Mouse (Mus musculus) liver, embryonic 12.5 days (tissue): ENCODE measurements at regions not wholly inside any gene's neighbourhood (a gene's known extent, or its start where the extent isn't known, plus 50 kb on each side); places are given as distances from the start of the nearest gene placed in this dataset.

Experiments used
- ATAC-seq: fragments of 200-750 bp; cut with Nextera tagmentation; 2 replicates; pipeline ENCODE4 v1.8.0; 2017; ENCODE audit warnings: moderate number of reproducible peaks, mild to moderate bottlenecking, moderate library complexity
- H3K27ac ChIP-seq: fragments of 300-500 bp; sonication (generic); 2 replicates; pipeline ENCODE4 v1.5.1; 2016; ENCODE audit warnings: mild to moderate bottlenecking
- H3K27me3 ChIP-seq: fragments of 300-500 bp; sonication (generic); replicated peaks from 2 replicates; pipeline ENCODE4 v1.6.1; 2016; ENCODE audit warnings: mild to moderate bottlenecking, moderate library complexity
- H3K36me3 ChIP-seq: fragments of 300-500 bp; sonication (generic); 2 replicates; pipeline ENCODE4 v1.6.1; 2016; ENCODE audit warnings: mild to moderate bottlenecking, moderate library complexity
- H3K4me1 ChIP-seq: fragments of 300-500 bp; sonication (generic); 2 replicates; pipeline ENCODE4 v1.6.1; 2016
- H3K4me2 ChIP-seq: fragments of 300-500 bp; sonication (generic); 2 replicates; pipeline ENCODE4 v1.6.1; 2016; ENCODE audit warnings: mild to moderate bottlenecking, moderate library complexity
- H3K4me3 ChIP-seq: fragments of 300-500 bp; sonication (generic); 2 replicates; pipeline ENCODE4 v1.5.1; 2016; ENCODE audit warnings: mild to moderate bottlenecking, moderate library complexity
- H3K9ac ChIP-seq: fragments of 300-500 bp; sonication (generic); 2 replicates; pipeline ENCODE4 v1.6.1; 2016; ENCODE audit warnings: mild to moderate bottlenecking, moderate library complexity
- H3K9me3 ChIP-seq: fragments of 300-500 bp; sonication (generic); replicated peaks from 2 replicates; pipeline ENCODE4 v1.6.1; 2016; ENCODE audit warnings: mild to moderate bottlenecking, moderate library complexity
- WGBS: fragments of 180-500 bp; shearing (Covaris S2); methylation state at CpG from one replicate; pipeline ENCODE4 v1.1.7; 2016; ENCODE audit not compliant: insufficient replicate concordance; 5-methylcytosine and 5-hydroxymethylcytosine counted together

DNA sequence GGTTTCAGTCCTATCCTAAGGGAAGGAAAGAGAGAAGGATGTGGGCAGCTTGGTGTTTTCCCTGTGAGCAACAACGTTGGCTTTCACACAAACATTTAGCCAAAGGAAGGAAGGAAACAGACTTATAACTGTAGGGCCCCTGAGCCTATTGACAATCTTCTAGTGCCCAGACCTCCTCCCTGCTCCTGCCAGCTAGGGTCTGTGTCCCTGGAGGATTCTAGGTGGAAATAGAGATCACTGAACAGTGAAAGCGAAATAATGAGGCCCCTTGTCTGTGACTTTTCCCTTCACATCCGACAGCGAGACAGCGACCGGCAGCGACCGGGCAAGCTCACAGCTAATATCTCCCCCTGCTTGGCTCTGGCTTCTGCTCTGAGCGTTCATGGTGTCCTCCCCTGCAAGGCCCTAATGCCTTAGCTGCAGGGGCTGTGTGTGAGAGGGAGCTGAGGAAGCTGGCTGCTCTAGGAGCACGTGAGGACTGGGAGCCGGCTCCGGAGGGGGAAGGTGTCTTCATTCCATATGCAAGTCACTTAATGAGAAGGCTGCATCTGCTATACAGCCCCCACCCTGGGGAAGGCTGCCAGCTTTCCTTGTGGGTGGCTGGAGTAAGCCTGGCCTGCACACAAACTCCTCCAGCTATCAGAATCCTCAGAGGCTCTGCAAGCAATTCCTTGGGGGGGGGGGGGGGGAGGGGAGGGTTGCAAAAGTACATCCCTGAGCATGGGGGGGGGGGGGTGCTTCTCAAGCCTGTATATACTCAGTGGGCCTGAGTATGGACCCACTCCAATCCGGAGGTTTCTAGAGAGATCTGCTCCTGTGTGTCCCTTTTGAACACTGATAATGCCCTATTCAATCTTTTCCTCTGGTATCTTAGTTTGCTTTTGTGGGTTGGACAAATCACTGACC is 61.7 kb upstream of the Opcml start:
- 12% methylated on average over 13 of the region's 13 CpGs for WGBS
- no peaks in the 10 kb centered on the region for H3K36me3 ChIP-seq
- no peaks in the 10 kb centered on the region; the same call in 1 of the 2 replicates for H3K27me3 ChIP-seq
- no peaks in the 10 kb centered on the region for H3K9me3 ChIP-seq
- no peak overlapping the region for H3K9ac ChIP-seq
- no peak overlapping the region for H3K4me2 ChIP-seq
- H3K4me3 ChIP-seq = no peak overlapping the region
- H3K4me1 ChIP-seq = no peaks in the 10 kb centered on the region
- H3K27ac ChIP-seq = no peak overlapping the region
- ATAC-seq = no peak

DNA sequence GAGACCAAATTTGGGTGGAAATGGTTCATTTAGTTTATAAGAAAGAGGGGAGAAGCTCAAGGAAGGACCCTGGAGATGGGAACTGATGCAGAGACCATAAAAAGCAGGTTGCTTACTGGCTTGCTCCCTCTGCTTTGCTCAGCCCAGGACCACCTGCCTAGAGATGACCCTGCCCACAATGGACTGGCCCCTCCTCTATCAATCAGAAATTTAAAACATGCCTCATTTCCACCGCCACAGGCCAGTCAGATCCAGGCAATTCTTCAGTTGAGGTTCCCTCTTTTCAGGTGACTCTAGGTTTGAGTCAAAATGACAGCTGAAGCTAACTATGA is 61.1 kb upstream of the Opcml start:
- WGBS = 57% methylated on average over 1 of the region's 1 CpGs
- H3K4me2 ChIP-seq = no peak overlapping the region
- H3K27me3 ChIP-seq = no peaks in the 10 kb centered on the region; the same call in 1 of the 2 replicates
- H3K4me1 ChIP-seq = no peaks in the 10 kb centered on the region
- ATAC-seq = no peak
- H3K9ac ChIP-seq = no peak overlapping the region
- H3K9me3 ChIP-seq = no peaks in the 10 kb centered on the region
- H3K36me3 ChIP-seq = no peaks in the 10 kb centered on the region
- H3K4me3 ChIP-seq = no peak overlapping the region
- H3K27ac ChIP-seq = no peak overlapping the region

DNA sequence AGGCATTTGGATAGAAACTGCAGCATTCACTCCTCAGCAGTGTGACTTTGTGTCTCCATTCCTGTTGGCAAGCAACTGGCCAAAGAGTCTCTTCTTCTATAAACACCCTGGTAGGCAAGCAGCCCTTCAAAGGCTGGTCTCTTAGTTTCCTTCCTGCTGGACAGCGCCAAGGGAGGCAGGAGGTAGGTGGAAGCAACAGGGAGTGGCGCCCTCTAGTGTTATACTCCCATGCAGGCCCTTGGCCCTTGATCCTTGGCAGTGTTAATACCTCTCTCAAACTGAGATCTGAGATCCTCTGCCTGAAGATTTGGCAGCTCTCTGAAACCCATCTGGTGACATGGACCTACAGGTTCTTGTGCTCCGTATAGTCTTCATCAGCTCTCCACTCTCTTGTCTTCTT is 51.3 kb upstream of the Opcml start:
- no peak overlapping the region for H3K4me2 ChIP-seq
- no peaks in the 10 kb centered on the region for H3K36me3 ChIP-seq
- H3K4me1 ChIP-seq = no peaks in the 10 kb centered on the region
- no peak overlapping the region for H3K27ac ChIP-seq
- H3K9ac ChIP-seq = no peak overlapping the region
- WGBS = 25% methylated on average over 3 of the region's 3 CpGs
- H3K27me3 ChIP-seq = no peaks in the 10 kb centered on the region
- H3K9me3 ChIP-seq = no peaks in the 10 kb centered on the region
- ATAC-seq = no peak
- H3K4me3 ChIP-seq = no peak overlapping the region
